Mouse (Mus musculus) CH12.LX (cell line): ENCODE data around the gene Guca1b. TPM values are rescaled to one million over a fixed set of nuclear protein-coding genes. Genes with fewer than 3 reads are reported as not detected.

ENCODE experiments used
- polyA plus RNA-seq: library from polyadenylated mRNA; unstranded; fragments of >175 nt; gene quantifications from 2 replicates; pipeline ENCODE4 v1.2.1, GENCODE M21; 2012; ENCODE audit warnings: low read depth; ENCODE audit not compliant: insufficient read length
- total RNA-seq, 2 experiments: library from RNA; depleted of rRNA; stranded (reverse); fragments of 300-350 nt in 1 of 2; fragments of >200 nt in 1 of 2; gene quantifications; 2 replicates each; pipeline ENCODE4 v1.2.3; 2012 to 2014

Guca1b gene
- total and polyA plus RNA-seq, 3 experiments = 0.59 to 1.6 (median 0.62) TPM

Other genes with a start within 250 kb of the Guca1b start
- 86.8 and 90.3 TPM in 2 replicates for gene Mrps10, start 16.5 kb upstream of the Guca1b start, total RNA-seq (2012; rRNA removed)
- gene Mrps10, start 16.5 kb upstream of the Guca1b start, total RNA-seq (2014; rRNA removed) = 57.7 and 58.6 TPM in 2 replicates
- gene Mrps10, start 16.5 kb upstream of the Guca1b start, polyA plus RNA-seq = 114 and 124 TPM in 2 replicates
- 1.8 and 5.2 TPM in 2 replicates for gene Guca1a, start 15.2 kb downstream of the Guca1b start, total RNA-seq (2012; rRNA removed)
- gene Guca1a, start 15.2 kb downstream of the Guca1b start, total RNA-seq (2014; rRNA removed) = 2.4 and 3.2 TPM in 2 replicates
- gene Guca1a, start 15.2 kb downstream of the Guca1b start, polyA plus RNA-seq = 2.1 TPM in 2 replicates
- gene AI661453, start 51.2 kb downstream of the Guca1b start, total RNA-seq (2012; rRNA removed) = not detected in 2 replicates
- not detected in 2 replicates for gene AI661453, start 51.2 kb downstream of the Guca1b start, total RNA-seq (2014; rRNA removed)
- not detected in 2 replicates for gene AI661453, start 51.2 kb downstream of the Guca1b start, polyA plus RNA-seq
- 0.25 TPM in 1 of 2 replicates, not detected in the other for gene 1700001C19Rik, start 52.0 kb downstream of the Guca1b start, total RNA-seq (2012; rRNA removed)
- gene 1700001C19Rik, start 52.0 kb downstream of the Guca1b start, total RNA-seq (2014; rRNA removed) = not detected in 2 replicates
- not detected in 2 replicates for gene 1700001C19Rik, start 52.0 kb downstream of the Guca1b start, polyA plus RNA-seq
- 15.4 and 16.9 TPM in 2 replicates for gene Taf8, start 116.9 kb downstream of the Guca1b start, total RNA-seq (2012; rRNA removed)
- gene Taf8, start 116.9 kb downstream of the Guca1b start, total RNA-seq (2014; rRNA removed) = 13.8 and 18.0 TPM in 2 replicates
- gene Taf8, start 116.9 kb downstream of the Guca1b start, polyA plus RNA-seq = 16.5 and 17.0 TPM in 2 replicates
- gene Ccnd3, start 119.7 kb downstream of the Guca1b start, total RNA-seq (2012; rRNA removed) = 48.2 and 48.7 TPM in 2 replicates
- gene Ccnd3, start 119.7 kb downstream of the Guca1b start, total RNA-seq (2014; rRNA removed) = 30.1 and 30.6 TPM in 2 replicates
- 102 and 121 TPM in 2 replicates for gene Ccnd3, start 119.7 kb downstream of the Guca1b start, polyA plus RNA-seq
- gene Bysl, start 226.1 kb downstream of the Guca1b start, total RNA-seq (2012; rRNA removed) = 28.0 and 40.1 TPM in 2 replicates
- 24.0 and 24.4 TPM in 2 replicates for gene Bysl, start 226.1 kb downstream of the Guca1b start, total RNA-seq (2014; rRNA removed)
- gene Bysl, start 226.1 kb downstream of the Guca1b start, polyA plus RNA-seq = 57.4 and 60.5 TPM in 2 replicates
- gene Med20, start 226.2 kb downstream of the Guca1b start, total RNA-seq (2012; rRNA removed) = 30.5 and 31.0 TPM in 2 replicates
- 42.5 and 43.5 TPM in 2 replicates for gene Med20, start 226.2 kb downstream of the Guca1b start, total RNA-seq (2014; rRNA removed)
- gene Med20, start 226.2 kb downstream of the Guca1b start, polyA plus RNA-seq = 31.1 and 31.2 TPM in 2 replicates
- 1.7 and 1.8 TPM in 2 replicates for gene Gm20517, start 226.2 kb downstream of the Guca1b start, total RNA-seq (2012; rRNA removed)
- gene Gm20517, start 226.2 kb downstream of the Guca1b start, total RNA-seq (2014; rRNA removed) = 1.8 and 2.5 TPM in 2 replicates
- gene Gm20517, start 226.2 kb downstream of the Guca1b start, polyA plus RNA-seq = 1.1 and 2.6 TPM in 2 replicates
- gene Usp49, start 245.3 kb downstream of the Guca1b start, total RNA-seq (2012; rRNA removed) = 2.6 and 3.4 TPM in 2 replicates
- 2.6 and 2.7 TPM in 2 replicates for gene Usp49, start 245.3 kb downstream of the Guca1b start, total RNA-seq (2014; rRNA removed)
- 3.7 and 4.3 TPM in 2 replicates for gene Usp49, start 245.3 kb downstream of the Guca1b start, polyA plus RNA-seq